Mouse (Mus musculus) spleen, adult 12 weeks (tissue): ENCODE measurements around the gene Gm12248.
"Not testable (repeated sequence)": the region's sequence is repeated elsewhere in the genome, so short reads cannot be mapped to it uniquely, and the experiment has no call there.

Source experiments
- DNase-seq: peaks from one replicate; pipeline ENCODE4 v3.0.0; 2022; ENCODE audit warnings: low spot score

The Gm12248 gene

GRCm38 (mm10) chr11:58102146-58102545 is 9.2 kb upstream of the Gm12248 start:
- DNase-seq, result no peak

GRCm38 (mm10) chr11:58101194-58101720 is 8.3 kb upstream of the Gm12248 start:
- DNase-seq, result no peak

DNA sequence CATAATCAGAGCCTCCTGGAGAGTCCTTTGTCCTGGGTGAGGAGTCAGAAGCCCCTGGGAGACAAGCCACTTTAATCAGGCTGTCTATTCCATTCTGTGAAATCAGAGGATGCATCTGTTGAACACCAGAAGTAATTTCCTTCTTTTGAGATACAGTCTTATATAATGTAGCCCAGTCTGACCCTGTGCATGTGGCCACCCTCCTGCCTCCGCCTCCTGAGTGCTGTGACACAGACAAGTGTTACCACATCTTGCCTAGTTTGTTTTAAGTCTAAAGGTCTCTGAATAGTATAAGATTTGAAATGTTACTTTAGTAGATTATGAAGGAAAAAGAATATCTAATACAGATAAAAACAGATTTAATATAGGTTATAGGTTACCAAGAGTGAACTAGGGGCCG is 7.1 kb upstream of the Gm12248 start:
- DNase-seq, result no peak

DNA sequence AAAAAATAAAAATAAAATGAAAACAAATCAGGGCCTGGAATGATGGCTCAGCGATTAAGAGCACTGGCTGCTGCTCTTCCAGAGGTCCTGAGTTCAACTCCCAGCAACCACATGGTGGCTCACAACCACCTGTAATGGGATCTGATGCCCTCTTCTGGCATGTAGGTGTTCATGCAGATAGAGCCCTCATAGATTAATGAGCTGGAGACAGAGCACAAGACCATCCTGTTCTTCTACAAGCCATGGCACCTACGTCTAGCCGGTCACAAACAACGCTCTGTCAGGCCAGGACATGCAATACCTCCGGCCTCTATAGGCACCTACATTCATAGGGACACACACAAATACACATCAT is 5.4 kb upstream of the Gm12248 start:
- not testable (repeated sequence) for DNase-seq

GRCm38 (mm10) chr11:58097621-58098365 is 4.9 kb upstream of the Gm12248 start:
- DNase-seq, result no peak

DNA sequence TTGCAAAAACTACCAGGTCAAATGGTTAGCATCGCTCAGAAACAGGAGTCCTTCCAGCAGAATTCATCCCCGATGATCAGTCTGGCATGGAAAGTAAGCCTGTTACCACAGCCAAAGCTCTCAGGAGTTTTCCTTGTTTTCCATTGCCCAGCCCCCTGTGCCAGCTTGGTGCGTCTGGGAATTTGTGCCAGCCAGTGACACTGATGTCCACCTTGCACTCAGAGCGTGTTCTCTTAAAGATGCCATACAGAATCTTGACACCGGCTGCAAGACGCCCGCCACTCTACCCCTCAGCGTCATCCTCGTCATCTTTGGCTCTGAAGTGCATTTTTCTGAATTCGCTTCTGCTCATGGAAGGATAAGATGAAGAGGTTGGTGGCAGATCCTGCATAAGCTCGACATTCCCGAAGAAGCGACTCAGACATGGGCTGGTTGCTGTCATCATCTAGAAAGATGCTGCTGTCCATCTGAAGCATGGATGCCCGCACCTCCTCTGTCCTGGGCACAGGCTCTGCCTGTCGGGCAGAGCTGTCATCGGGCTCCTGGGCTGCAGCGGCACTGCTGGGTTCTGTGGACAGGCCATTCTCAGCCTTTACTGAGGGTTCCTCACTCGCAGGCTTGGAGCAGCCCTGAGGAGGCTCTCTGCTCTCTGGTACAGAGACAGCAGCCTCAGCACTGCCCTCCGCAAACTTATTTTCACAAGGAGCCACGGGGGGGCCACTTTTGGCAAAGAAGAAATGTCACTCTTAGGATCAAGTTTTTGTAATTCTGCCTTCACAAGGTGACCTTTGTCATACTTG is 4.1 kb upstream of the Gm12248 start:
- no peak for DNase-seq

DNA sequence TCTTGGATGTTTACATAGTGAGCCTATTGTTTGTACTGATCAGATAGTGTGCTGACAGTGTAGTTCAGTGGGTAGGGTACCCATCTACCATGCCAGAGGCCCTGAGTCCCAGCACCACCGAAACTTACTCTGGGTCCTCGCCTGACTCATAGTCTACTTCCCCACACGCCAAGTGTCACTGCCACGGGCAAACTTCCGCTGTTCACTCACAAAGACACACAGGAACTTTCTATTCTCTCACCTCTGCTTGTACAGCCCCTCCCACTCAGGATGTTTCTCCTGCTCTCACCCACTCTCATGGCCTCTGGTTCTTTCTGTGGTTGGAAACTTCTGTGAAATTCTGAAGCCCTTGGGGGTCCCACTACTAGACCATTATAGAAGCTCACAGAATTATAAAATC is 3.2 kb upstream of the Gm12248 start:
- no peak for DNase-seq

GRCm38 (mm10) chr11:58095561-58095960 is 2.6 kb upstream of the Gm12248 start:
- DNase-seq, result no peak

DNA sequence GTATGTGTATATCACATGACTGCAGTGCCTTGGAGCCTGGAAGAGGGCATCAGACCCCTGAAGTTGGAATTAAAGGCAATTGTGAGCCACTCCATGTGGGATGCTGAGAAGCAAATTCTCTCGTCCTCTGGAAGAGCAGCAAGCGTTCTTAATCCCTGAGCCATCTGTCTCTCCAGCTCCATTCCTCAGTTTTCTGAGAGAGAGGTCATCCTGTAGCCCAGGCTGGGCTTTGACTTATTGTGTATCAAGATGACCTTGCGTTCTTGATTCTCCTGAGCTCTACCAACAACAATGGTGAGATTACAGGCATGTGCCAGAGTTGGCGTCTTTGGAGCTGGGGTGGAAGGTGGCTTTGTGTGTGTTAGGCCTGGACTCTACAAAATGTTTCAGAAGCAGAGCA is 1.8 kb upstream of the Gm12248 start:
- no peak for DNase-seq

DNA sequence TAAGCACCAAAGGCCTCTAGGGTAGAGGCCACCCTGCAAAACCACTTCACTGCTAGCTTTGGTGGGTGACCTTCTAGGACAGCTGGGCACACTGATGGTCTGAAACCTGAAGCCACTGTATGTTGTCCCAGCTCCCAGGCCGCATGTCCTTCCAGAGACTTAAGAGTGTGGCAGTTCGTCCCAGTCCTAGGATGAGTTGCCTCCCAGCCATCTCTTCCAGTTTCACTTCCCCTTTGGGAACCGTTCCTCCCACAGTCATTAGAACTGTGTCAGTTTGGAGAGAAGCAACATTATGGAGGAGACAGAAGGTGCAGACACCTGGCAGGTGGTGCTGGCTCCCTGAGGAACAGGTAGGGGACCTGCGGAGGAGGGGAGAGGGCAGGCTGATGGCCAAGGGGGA is 393 bp downstream of the Gm12248 start:
- no peak for DNase-seq

DNA sequence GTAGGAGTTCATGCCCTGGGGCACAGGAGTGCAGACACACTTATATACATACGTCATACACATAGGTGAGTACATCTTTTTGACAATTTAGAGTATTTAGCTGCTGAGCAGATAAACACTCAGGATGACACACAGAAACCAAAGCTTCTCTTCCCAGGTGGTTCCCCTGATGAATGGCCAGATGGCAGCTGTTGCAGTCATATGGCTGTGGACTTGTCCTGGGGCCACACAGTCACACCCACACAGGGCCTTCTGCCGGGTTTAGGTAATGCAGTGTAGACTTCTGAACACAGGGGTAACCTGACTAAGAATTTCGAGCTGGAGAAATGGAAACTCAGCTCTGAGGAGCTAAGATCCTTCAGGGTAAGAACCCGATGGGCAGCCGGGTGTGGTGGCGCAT is 11.2 kb downstream of the Gm12248 start:
- DNase-seq, result no peak

DNA sequence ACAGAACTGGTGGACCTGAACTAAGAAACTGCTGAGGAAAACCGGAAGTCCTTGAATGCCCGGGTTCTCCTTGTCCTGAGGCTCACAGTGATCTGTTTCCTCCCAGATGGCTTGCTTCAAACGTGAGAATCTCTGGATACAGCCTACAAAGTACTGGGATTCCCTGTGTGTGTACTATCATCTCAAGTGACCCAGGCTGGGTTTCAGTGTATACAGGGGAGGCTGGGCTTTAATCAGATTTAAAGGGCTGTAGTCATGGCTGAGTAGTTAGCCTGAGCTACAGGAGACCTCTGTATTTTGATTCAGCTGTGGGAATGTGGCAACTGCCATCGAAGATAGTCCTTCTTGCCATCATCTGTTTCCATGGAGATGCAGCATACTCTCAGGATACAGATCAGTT is 15.7 kb downstream of the Gm12248 start:
- no peak for DNase-seq

GRCm38 (mm10) chr11:58072978-58073377 is 20.0 kb downstream of the Gm12248 start:
- no peak for DNase-seq

DNA sequence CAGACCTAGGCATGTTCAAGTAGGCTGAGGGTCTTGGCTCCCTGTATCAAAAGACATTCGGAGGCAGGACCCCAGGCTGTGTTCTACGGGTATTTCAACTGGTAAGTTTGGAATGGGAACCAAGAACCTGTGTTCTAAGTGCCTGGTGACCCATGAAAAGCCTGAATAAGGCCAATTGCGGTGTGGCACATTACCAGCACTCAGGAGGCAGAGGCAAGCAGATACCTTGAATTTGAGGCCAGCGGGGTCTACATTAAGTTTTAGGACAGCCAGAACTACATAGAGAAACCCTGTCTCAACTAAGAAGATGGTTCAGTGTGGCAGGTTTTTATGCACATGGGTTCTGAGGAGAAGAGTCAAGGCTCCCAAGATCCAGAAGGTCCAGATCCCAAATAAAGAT is 27.9 kb downstream of the Gm12248 start:
- DNase-seq, result no peak

GRCm38 (mm10) chr11:58062586-58062985 is 30.3 kb downstream of the Gm12248 start:
- no peak for DNase-seq

DNA sequence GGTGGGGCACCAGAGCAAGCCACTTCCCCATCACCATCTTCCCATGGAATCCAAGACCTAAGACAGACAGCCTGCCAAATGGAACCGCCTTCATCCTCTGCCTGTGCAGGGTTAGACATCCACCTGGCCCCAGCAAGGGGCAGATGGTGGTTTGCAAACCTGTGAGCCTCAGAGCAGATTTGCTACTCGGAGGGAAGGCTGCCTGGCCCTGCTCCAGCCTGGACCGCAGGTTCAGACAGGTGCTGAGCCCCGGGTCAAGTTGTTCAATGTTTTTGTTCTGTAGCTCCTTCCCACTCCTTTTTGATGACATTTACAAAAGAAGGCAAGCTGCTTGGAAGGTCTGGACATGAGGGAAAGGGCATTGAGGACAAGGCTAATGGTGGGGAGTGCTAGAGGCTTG is 31.7 kb downstream of the Gm12248 start:
- not testable (repeated sequence) for DNase-seq

DNA sequence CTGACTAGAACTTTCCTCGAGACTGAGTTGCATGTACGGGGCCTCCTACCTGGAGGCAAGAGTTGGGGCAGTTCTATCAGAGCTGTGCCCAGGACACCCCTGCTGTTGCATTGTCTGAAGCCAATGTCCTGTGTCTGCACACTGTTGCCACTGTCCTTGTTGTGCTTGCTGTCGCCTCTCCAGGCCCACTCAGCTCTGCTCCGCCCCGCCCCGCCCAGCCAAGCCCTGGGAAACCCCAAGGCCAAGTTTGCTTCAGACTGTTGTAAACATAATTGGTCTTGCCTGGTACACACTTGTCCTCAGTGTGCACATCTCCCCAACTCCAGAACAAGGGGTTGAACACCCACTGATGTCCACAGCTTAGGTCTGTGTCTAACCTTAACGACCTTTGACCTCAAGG is 33.2 kb downstream of the Gm12248 start:
- DNase-seq, result not testable (repeated sequence)

- DNase-seq, result peak; percentile 11
Observed at GRCm38 (mm10) chr11:58057455-58057854, 35.5 kb downstream of the Gm12248 start.

DNA sequence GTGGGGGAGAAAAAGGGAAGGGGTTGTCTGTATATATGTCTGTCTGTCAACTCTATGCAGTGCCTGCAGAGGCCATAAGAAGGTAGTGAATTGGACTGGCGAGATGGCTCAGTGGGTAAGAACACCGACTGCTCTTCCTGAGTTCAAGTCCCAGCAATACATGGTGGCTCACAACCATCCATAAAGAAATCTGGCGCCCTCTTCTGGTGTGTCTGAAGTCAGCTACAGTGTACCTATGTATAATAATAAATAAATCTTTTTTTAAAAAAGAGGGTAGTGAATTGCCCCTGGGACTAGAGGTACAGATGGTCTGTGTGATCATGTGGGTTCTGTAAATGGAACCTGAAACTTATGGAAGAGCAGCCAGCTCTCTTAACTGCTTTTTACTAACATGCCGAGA is 46.5 kb downstream of the Gm12248 start:
- no peak for DNase-seq

- DNase-seq, result no peak
Observed at GRCm38 (mm10) chr11:58042861-58043431, 50.0 kb downstream of the Gm12248 start.

DNA sequence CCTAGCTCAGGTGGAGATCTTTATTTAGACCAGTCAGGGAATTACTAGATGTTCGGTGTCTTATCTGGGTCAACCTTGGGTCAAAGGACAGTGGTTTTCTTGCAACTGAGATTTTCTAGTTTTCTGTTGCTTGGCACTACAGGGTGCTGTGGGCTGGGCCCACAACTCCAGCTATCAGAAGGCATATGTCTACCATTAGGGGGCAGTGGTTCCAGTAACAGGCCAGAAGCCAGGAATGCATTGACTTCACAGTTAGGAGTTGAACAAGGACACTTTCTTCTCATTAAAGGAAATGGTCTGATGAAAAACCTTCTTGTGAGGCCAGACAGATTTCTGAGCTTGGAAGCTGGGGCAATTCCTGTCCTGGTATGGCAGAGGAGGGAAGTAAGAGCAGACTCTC is 53.9 kb downstream of the Gm12248 start:
- no peak for DNase-seq

GRCm38 (mm10) chr11:58033635-58034034 is 59.3 kb downstream of the Gm12248 start:
- DNase-seq, result no peak

DNA sequence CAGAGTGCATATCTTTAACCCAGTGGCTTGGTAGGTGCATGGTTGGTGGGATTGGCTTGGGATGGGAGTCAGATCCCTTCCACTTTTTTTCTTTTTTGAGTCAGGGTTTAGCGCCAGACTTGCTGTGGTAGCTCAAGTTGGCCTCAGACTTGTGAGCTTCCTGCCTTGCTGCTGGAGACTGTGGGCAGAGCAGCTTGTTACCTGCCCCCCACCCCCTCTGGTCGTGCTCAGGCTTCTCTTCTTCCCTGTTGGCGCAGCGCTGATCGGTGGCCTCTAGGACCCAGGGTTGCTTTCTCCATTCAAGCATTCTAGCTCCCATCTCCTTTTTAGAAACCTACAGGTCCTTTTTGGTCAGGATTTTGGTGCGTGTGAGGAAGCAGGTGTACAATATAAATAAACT is 61.8 kb downstream of the Gm12248 start:
- DNase-seq, result no peak
